Mouse (Mus musculus) kidney, adult 2 months (tissue): ENCODE data around the gene Fbxo3. TPM values are rescaled to one million over a fixed set of nuclear protein-coding genes. Genes with fewer than 3 reads are reported as not detected.
"Not testable (repeated sequence)": the region's sequence is repeated elsewhere in the genome, so short reads cannot be mapped to it uniquely, and the experiment has no call there.

Source experiments
- DNase-seq: peaks from one replicate; pipeline ENCODE4 v3.0.0; 2021
- H3K27ac ChIP-seq: fragments of 200-500 bp; 2 replicates; pipeline ENCODE4 v1.5.1; 2012; ENCODE audit warnings: low read depth, low read length, control low read depth, inconsistent platforms; ENCODE audit not compliant: insufficient read depth
- H3K27me3 ChIP-seq: fragments of 200-500 bp; replicated peaks from 2 replicates; pipeline ENCODE4 v1.6.1; 2012; ENCODE audit warnings: mild to moderate bottlenecking, moderate library complexity, low read length, inconsistent platforms; ENCODE audit not compliant: control insufficient read depth, insufficient read depth
- H3K36me3 ChIP-seq: fragments of 200-500 bp; 2 replicates; pipeline ENCODE4 v1.6.1; 2012; ENCODE audit warnings: mild to moderate bottlenecking, moderate library complexity, low read length, inconsistent platforms; ENCODE audit not compliant: control insufficient read depth, insufficient read depth
- H3K4me1 ChIP-seq: fragments of 200-500 bp; 2 replicates; pipeline ENCODE4 v1.6.1; 2011; ENCODE audit warnings: low read length; ENCODE audit not compliant: control insufficient read depth, insufficient read depth
- H3K4me3 ChIP-seq: fragments of 200-500 bp; 2 replicates; pipeline ENCODE4 v1.5.1; 2011; ENCODE audit warnings: mild to moderate bottlenecking, low read depth, low read length, control low read depth; ENCODE audit not compliant: insufficient read depth
- CTCF ChIP-seq: fragments of 200-500 bp; conservative IDR thresholded peaks from 2 replicates; pipeline ENCODE4 v1.5.1; 2011; ENCODE audit warnings: low read depth, mild to moderate bottlenecking, control low read depth, low read length, moderate library complexity, mixed read lengths; ENCODE audit not compliant: insufficient read depth, insufficient read length
- POLR2A ChIP-seq: fragments of 200-500 bp; IDR thresholded peaks from one replicate; pipeline ENCODE4 v1.6.1; 2011; ENCODE audit warnings: low read depth, low read length, control low read depth
- WGBS: fragments of 180-500 bp; shearing (Covaris S2); methylation state at CpG from one replicate; pipeline ENCODE4 v1.1.7; 2018; 5-methylcytosine and 5-hydroxymethylcytosine counted together
- polyA plus RNA-seq: library from polyadenylated mRNA; depleted of rRNA; stranded (reverse); fragments of >200 nt; gene quantifications from 2 replicates; pipeline ENCODE4 v1.2.3, GENCODE M21; 2012

Gene Fbxo3
- polyA plus RNA-seq, 1 experiment: 25.0 TPM

DNA sequence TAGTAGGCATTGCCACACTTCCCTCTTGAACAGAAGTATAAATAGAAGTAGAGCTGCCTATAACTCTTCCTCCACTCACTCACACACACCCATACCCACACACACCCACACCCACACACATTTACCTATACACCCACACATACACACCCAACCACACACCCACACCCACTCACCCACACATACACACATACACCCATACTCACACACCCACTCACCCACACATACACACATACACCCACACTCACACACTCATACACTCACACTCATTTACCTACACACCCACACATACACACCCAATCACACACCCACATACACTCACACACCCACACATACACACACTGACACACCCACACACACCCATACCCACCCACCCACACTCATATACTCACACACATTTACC lies 55.0 kb downstream of the Fbxo3 start:
- Histone ChIP-seq H3K4me1 (no peaks in the 10 kb centered on the region), H3K27me3 (no peaks in the 10 kb centered on the region), H3K4me3 (no peak overlapping the region), H3K27ac (no peak overlapping the region), H3K36me3 (no peaks in the 10 kb centered on the region)
- no peak for DNase-seq
- TF ChIP-seq CTCF: no peak
- TF ChIP-seq POLR2A: no peak

- H3K36me3 ChIP-seq, DNase-seq, H3K4me1 ChIP-seq: not testable (repeated sequence)
Measured at GRCm38 (mm10) chr2:104084027-104084426, 56.5 kb downstream of the Fbxo3 start.

DNA sequence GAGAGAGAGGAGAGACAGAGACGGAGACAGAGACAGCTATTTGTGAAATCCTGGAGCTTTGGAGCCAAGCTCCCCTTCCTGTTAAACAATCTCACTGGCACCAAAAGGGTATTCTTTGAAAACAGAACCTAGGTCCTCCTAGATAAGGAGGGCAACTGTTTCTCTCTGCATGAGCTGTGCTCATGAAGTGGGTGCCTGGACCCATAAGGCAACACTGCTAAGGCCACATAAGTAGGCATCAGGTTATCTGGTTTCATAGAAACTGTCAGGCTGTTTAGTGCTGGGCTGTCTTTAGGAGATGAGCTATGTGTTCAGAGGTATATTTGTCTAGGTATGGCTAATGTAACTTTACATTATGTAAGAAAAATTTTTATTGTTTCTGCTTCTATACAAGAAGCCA lies 60.0 kb downstream of the Fbxo3 start:
- DNase-seq, H3K4me3 ChIP-seq, H3K27ac ChIP-seq, H3K4me1 ChIP-seq, H3K27me3 ChIP-seq, H3K36me3 ChIP-seq: not testable (repeated sequence)
- WGBS: 80% methylated on average over 1 of the region's 1 CpGs

More at GRCm38 (mm10) chr2:104084027-104084426, 56.5 kb downstream of the Fbxo3 start:
- H3K4me3 ChIP-seq, H3K27ac ChIP-seq, H3K27me3 ChIP-seq: not testable (repeated sequence)

GRCm38 (mm10) chr2:104093305-104093704 lies 65.8 kb downstream of the Fbxo3 start:
- Histone ChIP-seq H3K4me3 (no peak overlapping the region), H3K36me3 (no peaks in the 10 kb centered on the region), H3K27ac (no peak overlapping the region), H3K4me1 (no peaks in the 10 kb centered on the region; the same call in 1 of the 2 replicates), H3K27me3 (no peaks in the 10 kb centered on the region)
- no peak for DNase-seq
- TF ChIP-seq POLR2A: no peak
- TF ChIP-seq CTCF: no peak
- 72% methylated on average over 2 of the region's 2 CpGs for WGBS

- no peaks in the 10 kb centered on the region for H3K36me3 ChIP-seq
- peak within 1 kb of the TSS; percentile 94 for H3K27ac ChIP-seq
- DNase-seq: peak; percentile 95
- no peaks in the 10 kb centered on the region for H3K27me3 ChIP-seq
- no peaks in the 10 kb centered on the region; the same call in 1 of the 2 replicates for H3K4me1 ChIP-seq
- 3% methylated on average over 15 of the region's 15 CpGs for WGBS
- TF ChIP-seq CTCF: no peak
- TF ChIP-seq POLR2A: peak; percentile 48
- H3K4me3 ChIP-seq: peak within 1 kb of the TSS; percentile 79
Measured at GRCm38 (mm10) chr2:104095741-104096213, 68.3 kb downstream of the Fbxo3 start, which contains the start of gene Cd59a. TSS of gene Cd59a (plus strand) at chr2:104095801.

- Histone ChIP-seq H3K4me3 (peak overlapping the region; percentile 79), H3K36me3 (no peaks in the 10 kb centered on the region), H3K27me3 (no peaks in the 10 kb centered on the region), H3K4me1 (no peaks in the 10 kb centered on the region; the same call in 1 of the 2 replicates), H3K27ac (peak overlapping the region; percentile 94)
- 11% methylated on average over 10 of the region's 10 CpGs for WGBS
- DNase-seq: peak; percentile 19
- TF ChIP-seq CTCF (no peak), POLR2A (no peak)
Measured at GRCm38 (mm10) chr2:104096256-104096655, 68.7 kb downstream of the Fbxo3 start.

DNA sequence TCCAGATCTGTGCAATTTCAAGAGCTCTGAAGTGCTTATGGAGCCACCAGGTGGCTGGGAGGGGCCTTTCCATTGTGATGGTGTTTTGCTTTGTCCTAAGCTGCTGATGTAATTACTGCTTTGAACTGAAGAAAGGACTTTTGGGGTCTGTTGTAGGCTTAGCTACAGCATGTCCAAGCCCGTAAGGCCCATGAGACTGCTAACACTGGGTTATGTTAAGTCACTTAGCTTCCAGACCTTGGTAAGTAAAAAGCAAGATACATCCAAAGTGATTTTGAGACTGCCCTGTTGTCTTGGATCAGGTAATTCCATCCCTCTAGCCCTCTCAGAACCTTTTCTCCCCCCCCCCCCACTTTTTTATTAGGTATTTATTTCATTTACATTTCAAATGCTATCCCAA lies 69.3 kb downstream of the Fbxo3 start:
- not testable (repeated sequence) for H3K4me3 ChIP-seq, H3K27me3 ChIP-seq, DNase-seq, H3K4me1 ChIP-seq, H3K36me3 ChIP-seq
- H3K27ac ChIP-seq: peak overlapping the region; percentile 94; the same call in 1 of the 2 replicates
- WGBS: 72% methylated on average over 1 of the region's 1 CpGs

GRCm38 (mm10) chr2:104097396-104097795 lies 69.9 kb downstream of the Fbxo3 start:
- DNase-seq, H3K27me3 ChIP-seq, H3K4me3 ChIP-seq, H3K36me3 ChIP-seq, H3K4me1 ChIP-seq, H3K27ac ChIP-seq: not testable (repeated sequence)
- WGBS: 95% methylated on average over 4 of the region's 4 CpGs
